26 mouse cellular contexts compared by ENCODE assay signal in genomic region chr7:102488161-102488560, GRCm38 (mm10). TPM values are rescaled to one million over a fixed set of nuclear protein-coding genes. Genes with fewer than 3 reads are reported as not detected.
DNase-seq lines count a peak whose midpoint lies in the region; ATAC-seq lines count a peak whose summit lies in the region.
"Had no signal": no experiment of that assay in that cellular context is flagged by ENCODE, and none has a peak within 500 bp of the region (broad histone marks: within the 10 kb centered on the region; RNA-seq: fewer than 3 reads in every experiment).

Gene Olfr544 (minus strand): TSS chr7:102488313.

- H3K4me1 ChIP-seq in megakaryocyte, embryonic 14.5 days, result peaks cover 68% of the 10 kb centered on the region
- H3K4me1 ChIP-seq: embryonic facial prominence, embryonic 13.5 days; embryonic facial prominence, embryonic 15.5 days had no signal

- no peak for ATAC-seq in megakaryocyte, adult 5-6 weeks (ENCODE audit: poor library complexity, severe bottlenecking)
- ATAC-seq: forebrain, embryonic 14.5 days; forebrain, embryonic 16.5 days had no signal

- peak; percentile 72 for DNase-seq in fat pad, adult 2 months (ENCODE audit: extremely low read depth, low read depth, low spot score)
- DNase-seq in urinary bladder, adult 18-20 months (ENCODE audit: low spot score in 2 of 2), result no peak
- DNase-seq in adrenal gland, postnatal 25 days, result no peak
- DNase-seq: adrenal gland, adult 8-10 months; adrenal gland, postnatal 14 days; cerebellum, adult 11 months; cerebellum, adult 18-20 months; cerebellum, adult 8-10 months; cerebellum, adult 9-11 months; cerebellum, postnatal 14 days; cerebellum, postnatal 36 days; embryo, embryonic 11 days had no signal

- H3K36me3 ChIP-seq in megakaryocyte, embryonic 14.5 days (replicated peaks; ENCODE audit: low read length), result peaks cover 12% of the 10 kb centered on the region
- H3K36me3 ChIP-seq: embryonic facial prominence, embryonic 13.5 days; embryonic facial prominence, embryonic 15.5 days had no signal

- no peaks in the 10 kb centered on the region for H3K9me3 ChIP-seq in megakaryocyte, embryonic 14.5 days
- H3K9me3 ChIP-seq: embryonic facial prominence, embryonic 13.5 days; embryonic facial prominence, embryonic 15.5 days had no signal

- H3K4me3 ChIP-seq in megakaryocyte, embryonic 14.5 days (replicated peaks), result peak within 1 kb of the TSS; percentile 86
- H3K4me3 ChIP-seq: embryonic facial prominence, embryonic 13.5 days; embryonic facial prominence, embryonic 15.5 days; erythroblast, embryonic 14.5 days had no signal

- no peaks in the 10 kb centered on the region for H3K27me3 ChIP-seq in megakaryocyte, embryonic 14.5 days (replicated peaks)
- H3K27me3 ChIP-seq: embryonic facial prominence, embryonic 13.5 days; embryonic facial prominence, embryonic 15.5 days had no signal

RNA-seq across cellular contexts. Expression of gene Olfr544, which starts in this region (rescaled TPM):
- not detected in 2 replicates for polyA plus RNA-seq in megakaryocyte, embryonic 14.5 days (2012; ENCODE audit: insufficient read depth, low replicate concordance)
- not detected in 2 replicates for total RNA-seq in megakaryocyte, adult 5-6 weeks (2015)
- total RNA-seq in megakaryocyte, adult 5-6 weeks (2017), result 0.04 TPM in 1 of 2 replicates, not detected in the other
- not detected in 2 replicates for total RNA-seq in adrenal gland, postnatal 25 days (2021)
- total RNA-seq: adrenal gland, adult 18-20 months; adrenal gland, adult 8-10 months; adrenal gland, postnatal 14 days; adrenal gland, postnatal 4 days; common myeloid progenitor, adult 5-6 weeks; ES-E14 had no signal
- polyA plus RNA-seq: brain, embryonic 14.5 days; embryonic facial prominence, embryonic 11.5 days; erythroblast, embryonic 14.5 days; forebrain, embryonic 14.5 days; frontal cortex, adult 2 months had no signal
